Mouse (Mus musculus) CH12.LX (cell line): ENCODE data around the gene Scarf2.

Experiments used
- E2F4 ChIP-seq: IDR thresholded peaks from 2 replicates; pipeline ENCODE4 v1.6.1; 2011; ENCODE audit warnings: low read depth, low read length, improper control_type of control experiment; ENCODE audit not compliant: insufficient replicate concordance
- EP300 ChIP-seq: IDR thresholded peaks from 2 replicates; pipeline ENCODE4 v1.6.1; 2011; ENCODE audit warnings: low read length, improper control_type of control experiment
- ETS1 ChIP-seq: conservative IDR thresholded peaks from 2 replicates; pipeline ENCODE4 v1.6.1; 2012; ENCODE audit warnings: low read depth, mild to moderate bottlenecking, inconsistent platforms, low read length, improper control_type of control experiment, moderate library complexity
- MXI1 ChIP-seq: IDR thresholded peaks from 2 replicates; pipeline ENCODE4 v1.6.1; 2011; ENCODE audit warnings: mild to moderate bottlenecking, low read depth, low read length, improper control_type of control experiment
- PAX5 ChIP-seq: IDR thresholded peaks from 2 replicates; pipeline ENCODE4 v1.6.1; 2012; ENCODE audit warnings: low read length, inconsistent platforms, mixed read lengths
- POLR2A ChIP-seq: IDR thresholded peaks from 2 replicates; pipeline ENCODE4 v1.6.1; 2011; ENCODE audit warnings: low read depth, mild to moderate bottlenecking, improper control_type of control experiment, low read length
- ZC3H11A ChIP-seq: IDR thresholded peaks from 2 replicates; pipeline ENCODE4 v1.6.1; 2012; ENCODE audit warnings: low read depth, mild to moderate bottlenecking, inconsistent platforms, low read length, improper control_type of control experiment

GRCm38 (mm10) chr16:17833321-17833680 is 36.2 kb downstream of the Scarf2 start:
- TF ChIP-seq E2F4 = no peak
- TF ChIP-seq ZC3H11A = no peak
- no peak for TF ChIP-seq ETS1
- no peak for TF ChIP-seq PAX5
- TF ChIP-seq POLR2A = no peak
- no peak for TF ChIP-seq MXI1
- no peak for TF ChIP-seq EP300
